Mouse (Mus musculus): ENCODE results near the gene Mdfi. TPM values are rescaled to one million over a fixed set of nuclear protein-coding genes. Genes with fewer than 3 reads are reported as not detected.

Mdfi gene
- polyA plus RNA-seq, 1 experiment = 4.9 TPM

GRCm38 (mm10) chr17:47876776-47877714 lies 42.6 kb upstream of the Mdfi start:
- Histone ChIP-seq H3K36me3 (ENCODE audit: control insufficient read depth, insufficient read depth, low read length) (no peaks in the 10 kb centered on the region), H3K4me1 (ENCODE audit: control insufficient read depth, insufficient read depth, low read length) (peaks cover 2% of the 10 kb centered on the region; the same call in 1 of the 2 replicates), H3K4me3 (ENCODE audit: insufficient read depth, low read depth, low read length) (no peak overlapping the region), H3K27ac (ENCODE audit: insufficient read depth, low read depth, low read length) (no peak overlapping the region), H3K27me3 (replicated peaks; ENCODE audit: control insufficient read depth, insufficient read depth, low read length) (no peaks in the 10 kb centered on the region)
- WGBS = 71% methylated on average over 26 of the region's 26 CpGs
- TF ChIP-seq POLR2A (IDR thresholded peaks at IDR 0.05; ENCODE audit: low read depth, low read length) (no peak), CTCF (conservative IDR thresholded peaks at IDR 0.05; ENCODE audit: insufficient read depth, insufficient read length, low read depth, low read length) (no peak)
- no peak for DNase-seq

DNA sequence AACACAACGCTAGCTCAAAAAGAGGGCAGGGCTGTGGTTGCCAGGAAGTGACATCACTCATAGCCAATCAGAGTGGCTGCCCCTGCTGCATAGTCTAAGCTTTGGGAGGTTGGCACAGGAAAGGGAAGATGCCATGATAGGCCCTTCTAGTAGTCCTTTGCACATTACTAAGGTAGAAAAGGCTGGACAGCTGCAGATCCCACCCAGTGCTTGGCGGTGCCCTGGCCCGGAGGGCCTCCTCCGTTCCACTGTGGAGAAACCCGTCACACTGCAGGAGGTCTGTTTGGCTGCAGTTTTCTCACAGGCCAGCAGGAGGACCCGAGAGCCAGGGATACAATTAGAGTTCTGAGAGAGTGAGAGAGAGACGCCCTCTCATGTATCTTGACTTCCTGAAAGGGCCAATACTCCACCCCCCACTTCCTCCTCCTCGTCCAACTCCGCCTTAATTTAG lies 38.9 kb upstream of the Mdfi start:
- H3K4me1 ChIP-seq (ENCODE audit: control insufficient read depth, insufficient read depth, low read length) = peaks cover 2% of the 10 kb centered on the region; the same call in 1 of the 2 replicates
- no peaks in the 10 kb centered on the region for H3K36me3 ChIP-seq (ENCODE audit: control insufficient read depth, insufficient read depth, low read length)
- H3K27ac ChIP-seq (ENCODE audit: insufficient read depth, low read depth, low read length) = no peak overlapping the region
- DNase-seq = peak; percentile 85
- 9% methylated on average over 9 of the region's 9 CpGs for WGBS
- TF ChIP-seq CTCF (conservative IDR thresholded peaks at IDR 0.05; ENCODE audit: insufficient read depth, insufficient read length, low read depth, low read length) (peak; percentile 84), POLR2A (IDR thresholded peaks at IDR 0.05; ENCODE audit: low read depth, low read length) (no peak)
- H3K4me3 ChIP-seq (ENCODE audit: insufficient read depth, low read depth, low read length) = peak overlapping the region; percentile 35; the same call in 1 of the 2 replicates
- no peaks in the 10 kb centered on the region for H3K27me3 ChIP-seq (replicated peaks; ENCODE audit: control insufficient read depth, insufficient read depth, low read length)

GRCm38 (mm10) chr17:47872311-47873011 lies 38.0 kb upstream of the Mdfi start:
- Histone ChIP-seq H3K36me3 (ENCODE audit: control insufficient read depth, insufficient read depth, low read length) (no peaks in the 10 kb centered on the region), H3K27ac (ENCODE audit: insufficient read depth, low read depth, low read length) (no peak overlapping the region), H3K4me3 (ENCODE audit: insufficient read depth, low read depth, low read length) (no peak overlapping the region), H3K4me1 (ENCODE audit: control insufficient read depth, insufficient read depth, low read length) (peaks cover 2% of the 10 kb centered on the region; the same call in 1 of the 2 replicates), H3K27me3 (replicated peaks; ENCODE audit: control insufficient read depth, insufficient read depth, low read length) (no peaks in the 10 kb centered on the region)
- 85% methylated on average over 31 of the region's 31 CpGs for WGBS
- no peak for TF ChIP-seq CTCF (conservative IDR thresholded peaks at IDR 0.05; ENCODE audit: insufficient read depth, insufficient read length, low read depth, low read length)
- no peak for TF ChIP-seq POLR2A (IDR thresholded peaks at IDR 0.05; ENCODE audit: low read depth, low read length)
- peak; percentile 13 for DNase-seq

DNA sequence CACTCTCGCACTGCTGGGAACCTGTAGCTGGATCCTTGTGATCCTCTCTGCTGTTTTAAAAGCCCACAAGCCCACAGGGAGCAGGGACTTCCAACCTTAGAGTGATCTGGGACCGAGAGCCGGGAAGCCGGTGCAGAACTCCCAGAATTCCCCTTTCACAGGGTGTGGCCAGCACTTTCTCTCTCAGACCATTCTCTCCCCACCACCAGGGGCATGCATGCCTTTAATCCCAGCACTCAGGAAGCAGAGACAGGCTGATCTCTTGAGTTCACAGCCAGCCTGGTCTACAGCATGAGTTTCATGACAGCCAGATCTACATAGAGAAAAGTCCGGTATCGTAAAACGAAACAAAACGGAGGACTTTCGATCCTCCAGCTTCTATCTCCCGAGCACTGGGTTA lies 35.4 kb upstream of the Mdfi start:
- no peaks in the 10 kb centered on the region for H3K27me3 ChIP-seq (replicated peaks; ENCODE audit: control insufficient read depth, insufficient read depth, low read length)
- H3K27ac ChIP-seq (ENCODE audit: insufficient read depth, low read depth, low read length) = no peak overlapping the region
- 93% methylated on average over 10 of the region's 10 CpGs for WGBS
- H3K4me3 ChIP-seq (ENCODE audit: insufficient read depth, low read depth, low read length) = no peak overlapping the region
- no peaks in the 10 kb centered on the region for H3K36me3 ChIP-seq (ENCODE audit: control insufficient read depth, insufficient read depth, low read length)
- H3K4me1 ChIP-seq (ENCODE audit: control insufficient read depth, insufficient read depth, low read length) = peaks cover 2% of the 10 kb centered on the region; the same call in 1 of the 2 replicates
- no peak for TF ChIP-seq CTCF (conservative IDR thresholded peaks at IDR 0.05; ENCODE audit: insufficient read depth, insufficient read length, low read depth, low read length)
- no peak for TF ChIP-seq POLR2A (IDR thresholded peaks at IDR 0.05; ENCODE audit: low read depth, low read length)
- DNase-seq = no peak

DNA sequence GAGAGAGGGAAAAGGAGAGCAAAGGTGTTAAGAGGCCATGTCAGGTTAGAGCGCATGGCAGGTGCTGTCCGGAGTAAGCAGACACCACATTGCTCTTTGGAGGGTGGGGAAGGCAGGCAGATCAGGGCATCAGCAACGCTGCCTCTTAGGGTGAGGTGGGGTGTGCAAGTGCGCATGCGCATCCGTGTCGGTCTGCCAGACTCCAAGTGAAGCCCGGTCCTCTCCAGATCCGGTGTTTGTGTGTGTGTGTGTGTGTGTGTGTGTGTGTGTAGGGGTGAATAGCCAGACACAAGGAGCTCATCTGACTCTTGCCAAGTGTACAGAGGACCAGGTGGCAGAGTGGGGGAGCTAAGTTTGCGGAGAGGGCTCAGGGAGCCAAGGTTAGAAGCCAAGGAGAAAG lies 31.5 kb upstream of the Mdfi start:
- Histone ChIP-seq H3K27me3 (replicated peaks; ENCODE audit: control insufficient read depth, insufficient read depth, low read length) (no peaks in the 10 kb centered on the region), H3K4me3 (ENCODE audit: insufficient read depth, low read depth, low read length) (no peak overlapping the region), H3K27ac (ENCODE audit: insufficient read depth, low read depth, low read length) (no peak overlapping the region), H3K4me1 (ENCODE audit: control insufficient read depth, insufficient read depth, low read length) (no peaks in the 10 kb centered on the region), H3K36me3 (ENCODE audit: control insufficient read depth, insufficient read depth, low read length) (no peaks in the 10 kb centered on the region)
- DNase-seq = peak; percentile 12
- WGBS = 42% methylated on average over 10 of the region's 10 CpGs
- TF ChIP-seq POLR2A (IDR thresholded peaks at IDR 0.05; ENCODE audit: low read depth, low read length) = no peak
- TF ChIP-seq CTCF (conservative IDR thresholded peaks at IDR 0.05; ENCODE audit: insufficient read depth, insufficient read length, low read depth, low read length) = no peak

- Histone ChIP-seq H3K4me1 (ENCODE audit: control insufficient read depth, insufficient read depth, low read length) (no peaks in the 10 kb centered on the region), H3K4me3 (ENCODE audit: insufficient read depth, low read depth, low read length) (no peak overlapping the region), H3K27me3 (replicated peaks; ENCODE audit: control insufficient read depth, insufficient read depth, low read length) (no peaks in the 10 kb centered on the region), H3K36me3 (ENCODE audit: control insufficient read depth, insufficient read depth, low read length) (no peaks in the 10 kb centered on the region), H3K27ac (ENCODE audit: insufficient read depth, low read depth, low read length) (no peak overlapping the region)
- DNase-seq = peak; percentile 84
- 1% methylated on average over 17 of the region's 17 CpGs for WGBS
- TF ChIP-seq POLR2A (IDR thresholded peaks at IDR 0.05; ENCODE audit: low read depth, low read length) (no peak), CTCF (conservative IDR thresholded peaks at IDR 0.05; ENCODE audit: insufficient read depth, insufficient read length, low read depth, low read length) (peak; percentile 89)
These were observed 30.0 kb upstream of the Mdfi start for GRCm38 (mm10) chr17:47864496-47864895.

DNA sequence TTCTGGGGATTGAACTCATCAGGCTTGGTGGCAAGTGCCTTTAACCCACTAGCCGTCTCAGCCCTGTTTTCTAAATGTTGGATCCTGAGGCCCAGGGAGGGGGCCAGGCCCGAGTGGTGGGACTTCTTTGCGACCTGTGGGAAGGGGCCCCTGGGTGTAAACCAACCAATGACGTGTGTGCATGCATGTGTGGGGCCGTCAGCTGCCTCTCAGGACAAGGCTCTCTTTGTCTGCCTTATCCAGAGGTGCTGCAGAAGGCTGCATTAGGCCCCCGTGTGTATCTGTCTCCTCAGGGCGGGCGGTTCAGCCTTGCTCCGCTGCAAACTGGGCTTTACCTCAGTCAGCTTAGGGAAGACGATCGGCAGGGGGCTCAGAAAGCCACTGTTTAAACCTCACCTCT lies 28.9 kb upstream of the Mdfi start:
- Histone ChIP-seq H3K4me3 (ENCODE audit: insufficient read depth, low read depth, low read length) (no peak overlapping the region), H3K4me1 (ENCODE audit: control insufficient read depth, insufficient read depth, low read length) (no peaks in the 10 kb centered on the region), H3K27me3 (replicated peaks; ENCODE audit: control insufficient read depth, insufficient read depth, low read length) (no peaks in the 10 kb centered on the region), H3K27ac (ENCODE audit: insufficient read depth, low read depth, low read length) (no peak overlapping the region), H3K36me3 (ENCODE audit: control insufficient read depth, insufficient read depth, low read length) (no peaks in the 10 kb centered on the region)
- whole genome bisulfite sequencing = 60% methylated on average over 11 of the region's 11 CpGs
- TF ChIP-seq CTCF (conservative IDR thresholded peaks at IDR 0.05; ENCODE audit: insufficient read depth, insufficient read length, low read depth, low read length) = no peak
- no peak for TF ChIP-seq POLR2A (IDR thresholded peaks at IDR 0.05; ENCODE audit: low read depth, low read length)
- DNase-seq = no peak
